Mouse (Mus musculus) Muller cell, postnatal 12 days (primary cell): ENCODE measurements at regions not wholly inside any gene's neighbourhood (a gene's known extent, or its start where the extent isn't known, plus 50 kb on each side); places are given as distances from the start of the nearest gene placed in this dataset.
"Not testable (repeated sequence)": the region's sequence is repeated elsewhere in the genome, so short reads cannot be mapped to it uniquely, and the experiment has no call there.

Experiments used
- DNase-seq: peaks from one replicate; pipeline ENCODE4 v3.0.0-alpha.2; 2015; ENCODE audit errors: inconsistent ontology term

DNA sequence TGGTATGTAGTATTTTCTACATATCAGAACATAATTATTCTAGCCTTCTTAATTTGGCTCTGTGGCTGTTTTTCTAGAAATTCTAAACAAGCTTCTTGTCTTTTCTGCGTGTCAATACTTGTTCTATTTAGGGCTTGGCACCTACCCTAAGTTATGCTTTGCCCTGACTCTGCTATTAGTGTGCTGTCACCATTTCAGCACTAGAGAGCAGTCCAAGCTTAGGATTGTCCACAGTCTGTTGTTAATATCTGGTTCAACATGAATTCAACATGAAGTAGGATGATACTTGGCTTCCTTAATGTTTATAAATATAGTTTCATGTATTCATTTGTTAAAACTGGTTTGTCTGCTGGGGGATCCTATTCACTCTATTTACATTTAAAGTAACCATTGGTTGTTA is 61.2 kb downstream of the Maged1 start:
- peak; percentile 2 for DNase-seq

DNA sequence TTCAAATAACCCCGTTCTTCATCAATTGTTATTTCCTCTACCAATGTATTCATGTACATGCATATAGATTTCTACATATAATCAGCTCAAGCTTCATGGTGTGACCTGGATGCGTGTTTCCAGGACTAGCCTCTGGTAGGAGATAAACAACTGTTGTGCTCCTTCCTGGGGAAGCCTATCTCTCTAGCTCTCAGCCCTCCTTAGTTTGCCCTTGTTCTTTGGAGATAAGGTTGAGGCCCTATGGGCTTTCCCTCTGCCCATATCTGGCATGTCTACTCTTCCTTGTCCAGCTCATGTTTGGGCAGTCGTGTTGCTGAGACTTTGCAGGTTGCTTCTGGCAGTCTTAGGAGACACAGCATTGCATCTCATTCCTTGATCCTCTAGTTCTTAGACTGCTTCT is 74.3 kb downstream of the Maged1 start:
- not testable (repeated sequence) for DNase-seq
